Mouse (Mus musculus): Measurements from ENCODE around the gene Qsox2. TPM values are rescaled to one million over a fixed set of nuclear protein-coding genes. Genes with fewer than 3 reads are reported as not detected.

Qsox2 gene
- 10.4 TPM for polyA plus RNA-seq (2014; fragmentation: Illumina TruSeq; extraction: RNeasy Lipid Tissue Mini Kit (QIAGEN cat#74804); ENCODE audit: low read depth, low replicate concordance)

GRCm38 (mm10) chr2:26237290-26237782 is at the start of gene Qsox2:
TSS of gene Qsox2 (minus strand) at chr2:26237525.

GRCm38 (mm10) chr2:26208126-26208789 is 29.1 kb downstream of the Qsox2 start, which contains the start of gene Lhx3:
TSS of gene Lhx3 (minus strand) at chr2:26208289.

Other genes with a start within 250 kb of the Qsox2 start
- 40.3 TPM for gene Ubac1, start 215.8 kb downstream of the Qsox2 start, polyA plus RNA-seq (2014; fragmentation: Illumina TruSeq; extraction: RNeasy Lipid Tissue Mini Kit (QIAGEN cat#74804); ENCODE audit: low read depth, low replicate concordance)
- 14.6 TPM for gene Nacc2, start 114.3 kb downstream of the Qsox2 start, polyA plus RNA-seq (2014; fragmentation: Illumina TruSeq; extraction: RNeasy Lipid Tissue Mini Kit (QIAGEN cat#74804); ENCODE audit: low read depth, low replicate concordance)
- gene Lhx3, start 29.2 kb downstream of the Qsox2 start, polyA plus RNA-seq (2014; fragmentation: Illumina TruSeq; extraction: RNeasy Lipid Tissue Mini Kit (QIAGEN cat#74804); ENCODE audit: low read depth, low replicate concordance): not detected
- gene Ccdc187, start 57.0 kb upstream of the Qsox2 start, polyA plus RNA-seq (2014; fragmentation: Illumina TruSeq; extraction: RNeasy Lipid Tissue Mini Kit (QIAGEN cat#74804); ENCODE audit: low read depth, low replicate concordance): not detected
- gene Gpsm1, start 78.0 kb upstream of the Qsox2 start, polyA plus RNA-seq (2014; fragmentation: Illumina TruSeq; extraction: RNeasy Lipid Tissue Mini Kit (QIAGEN cat#74804); ENCODE audit: low read depth, low replicate concordance): 0.65 TPM
- 1.3 TPM for gene Dnlz, start 114.6 kb upstream of the Qsox2 start, polyA plus RNA-seq (2014; fragmentation: Illumina TruSeq; extraction: RNeasy Lipid Tissue Mini Kit (QIAGEN cat#74804); ENCODE audit: low read depth, low replicate concordance)
- gene Card9, start 123.4 kb upstream of the Qsox2 start, polyA plus RNA-seq (2014; fragmentation: Illumina TruSeq; extraction: RNeasy Lipid Tissue Mini Kit (QIAGEN cat#74804); ENCODE audit: low read depth, low replicate concordance): not detected
- 3.8 TPM for gene Snapc4, start 143.1 kb upstream of the Qsox2 start, polyA plus RNA-seq (2014; fragmentation: Illumina TruSeq; extraction: RNeasy Lipid Tissue Mini Kit (QIAGEN cat#74804); ENCODE audit: low read depth, low replicate concordance)
- gene Entr1, start 151.8 kb upstream of the Qsox2 start, polyA plus RNA-seq (2014; fragmentation: Illumina TruSeq; extraction: RNeasy Lipid Tissue Mini Kit (QIAGEN cat#74804); ENCODE audit: low read depth, low replicate concordance): 34.3 TPM
- gene Pmpca, start 151.8 kb upstream of the Qsox2 start, polyA plus RNA-seq (2014; fragmentation: Illumina TruSeq; extraction: RNeasy Lipid Tissue Mini Kit (QIAGEN cat#74804); ENCODE audit: low read depth, low replicate concordance): 136 TPM
- 10.9 TPM for gene Inpp5e, start 171.7 kb upstream of the Qsox2 start, polyA plus RNA-seq (2014; fragmentation: Illumina TruSeq; extraction: RNeasy Lipid Tissue Mini Kit (QIAGEN cat#74804); ENCODE audit: low read depth, low replicate concordance)
- gene Sec16a, start 207.7 kb upstream of the Qsox2 start, polyA plus RNA-seq (2014; fragmentation: Illumina TruSeq; extraction: RNeasy Lipid Tissue Mini Kit (QIAGEN cat#74804); ENCODE audit: low read depth, low replicate concordance): 44.5 TPM